Mouse (Mus musculus) E14TG2a.4 (cell line): Measurements from ENCODE around the gene H1foo.

Source experiments
- H3K27me3 ChIP-seq: 2 replicates; pipeline ENCODE4 v1.6.1; 2014; ENCODE audit warnings: low read length, control low read depth; ENCODE audit not compliant: insufficient read depth
- H3K36me3 ChIP-seq: 2 replicates; pipeline ENCODE4 v1.6.1; 2014; ENCODE audit warnings: low read length, control low read depth; ENCODE audit not compliant: insufficient read depth
- H3K4me1 ChIP-seq: replicated peaks from 2 replicates; pipeline ENCODE4 v1.6.1; 2014; ENCODE audit warnings: low read depth, low read length, control low read depth
- H3K4me3 ChIP-seq: replicated peaks from 2 replicates; pipeline ENCODE4 v1.5.1; 2014; ENCODE audit warnings: mild to moderate bottlenecking, low read length
- H3K9me3 ChIP-seq: 2 replicates; pipeline ENCODE4 v1.6.1; 2014; ENCODE audit warnings: low read length, control low read depth
- CTCF ChIP-seq: conservative IDR thresholded peaks from 2 replicates; pipeline ENCODE4 v1.5.1; 2014; ENCODE audit warnings: low read length
- NANOG ChIP-seq: IDR thresholded peaks from 2 replicates; pipeline ENCODE4 v1.6.1; 2014; ENCODE audit warnings: borderline replicate concordance, low read length, mixed read lengths
- POU5F1 ChIP-seq: IDR thresholded peaks from 2 replicates; pipeline ENCODE4 v1.6.1; 2014; ENCODE audit warnings: low read length, borderline replicate concordance

Gene H1foo

DNA sequence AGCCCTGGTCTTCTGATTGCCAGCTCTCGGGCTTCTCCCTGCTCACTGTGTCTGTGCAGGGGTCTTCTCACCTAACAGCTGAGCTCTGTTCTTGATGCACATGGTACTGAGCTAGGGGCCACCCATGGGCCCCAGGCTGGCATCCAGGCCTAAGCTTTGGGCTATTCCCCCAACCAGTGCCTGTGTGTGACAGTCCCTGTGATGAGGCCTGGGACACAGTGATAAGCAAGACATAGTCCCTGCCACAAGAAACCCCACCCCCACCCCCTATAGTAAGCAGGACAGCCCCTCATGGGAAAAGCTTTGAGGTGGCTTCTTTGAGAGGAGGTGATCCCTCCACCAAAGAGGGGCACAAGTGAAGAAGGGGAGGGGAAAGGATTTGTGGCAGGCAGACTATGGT lies 26.1 kb upstream of the H1foo start:
- Histone ChIP-seq H3K27me3 (no peaks in the 10 kb centered on the region), H3K9me3 (no peaks in the 10 kb centered on the region), H3K36me3 (no peaks in the 10 kb centered on the region), H3K4me3 (no peak overlapping the region), H3K4me1 (peaks cover 22% of the 10 kb centered on the region)
- no peak for TF ChIP-seq NANOG
- TF ChIP-seq POU5F1: no peak
- no peak for TF ChIP-seq CTCF

DNA sequence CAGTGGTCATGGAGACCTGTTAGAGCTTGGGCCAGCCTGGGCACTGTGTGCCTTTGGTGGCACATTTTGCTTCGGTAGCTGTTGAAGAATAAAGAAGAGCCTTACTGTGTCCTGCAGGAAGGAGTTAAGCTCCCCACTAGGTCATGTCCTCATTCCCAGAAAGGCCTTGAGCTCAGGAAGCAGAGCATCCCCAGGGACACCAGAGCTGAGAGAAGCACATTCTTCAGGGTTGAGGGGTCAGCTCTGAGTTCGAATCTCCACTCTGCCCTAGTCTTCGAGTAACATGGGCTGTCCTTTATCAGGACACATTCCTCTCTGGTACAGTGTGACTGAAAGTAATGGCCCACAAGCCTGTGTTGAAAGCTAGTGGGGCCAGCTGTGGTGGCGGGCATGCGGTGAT lies 24.9 kb upstream of the H1foo start:
- H3K36me3 ChIP-seq: no peaks in the 10 kb centered on the region
- H3K27me3 ChIP-seq: no peaks in the 10 kb centered on the region
- no peaks in the 10 kb centered on the region for H3K9me3 ChIP-seq
- H3K4me3 ChIP-seq: no peak overlapping the region
- H3K4me1 ChIP-seq: peaks cover 13% of the 10 kb centered on the region
- TF ChIP-seq CTCF (no peak), NANOG (no peak), POU5F1 (no peak)

DNA sequence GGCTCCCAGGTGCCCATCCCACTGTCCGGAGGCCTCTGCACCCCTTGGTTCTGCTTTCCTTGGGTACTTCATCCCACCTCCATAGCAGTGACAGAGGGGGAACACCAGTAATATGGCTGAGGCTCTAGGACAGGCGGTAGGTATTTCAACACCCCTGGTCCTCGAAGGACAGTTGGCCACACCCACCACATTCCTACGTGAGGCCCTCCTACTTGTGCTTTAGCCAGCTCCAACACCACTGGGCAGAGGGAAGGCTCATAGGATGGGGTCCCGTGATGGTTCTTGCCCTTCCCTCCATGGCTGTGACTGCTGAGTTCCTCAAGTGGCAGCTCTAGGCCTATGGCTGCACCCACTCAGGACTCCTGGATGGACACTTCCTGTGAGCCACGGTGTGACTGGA lies 19.9 kb upstream of the H1foo start:
- no peak for TF ChIP-seq NANOG
- no peak for TF ChIP-seq CTCF
- TF ChIP-seq POU5F1: no peak
- no peak overlapping the region for H3K4me3 ChIP-seq
- peaks cover 2% of the 10 kb centered on the region; the same call in 1 of the 2 replicates for H3K27me3 ChIP-seq
- peaks cover 5% of the 10 kb centered on the region; the same call in 1 of the 2 replicates for H3K4me1 ChIP-seq
- H3K9me3 ChIP-seq: no peaks in the 10 kb centered on the region
- H3K36me3 ChIP-seq: no peaks in the 10 kb centered on the region

DNA sequence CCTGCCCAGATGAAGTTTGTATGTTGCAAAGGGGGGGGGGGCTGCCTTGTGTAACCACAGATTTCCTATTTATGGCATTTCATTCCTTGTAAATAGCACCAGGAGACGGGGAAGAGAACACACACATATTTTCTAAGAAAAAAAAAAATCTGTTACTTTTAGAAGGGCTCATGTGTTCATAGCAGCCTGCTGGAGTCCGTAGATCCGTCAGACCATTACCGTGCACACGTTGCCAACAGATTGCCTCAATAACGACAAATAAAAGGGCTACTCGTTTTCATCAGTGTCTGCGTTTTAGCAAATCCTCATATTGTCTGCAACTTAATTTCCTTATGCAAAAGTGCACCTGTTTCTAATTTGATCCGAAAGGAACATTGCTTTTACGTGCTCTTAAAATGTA lies 18.3 kb upstream of the H1foo start:
- no peak overlapping the region for H3K4me3 ChIP-seq
- peaks cover 12% of the 10 kb centered on the region; the same call in 1 of the 2 replicates for H3K27me3 ChIP-seq
- peaks cover 7% of the 10 kb centered on the region; the same call in 1 of the 2 replicates for H3K4me1 ChIP-seq
- H3K36me3 ChIP-seq: no peaks in the 10 kb centered on the region
- no peaks in the 10 kb centered on the region for H3K9me3 ChIP-seq
- TF ChIP-seq NANOG: no peak
- TF ChIP-seq CTCF: no peak
- TF ChIP-seq POU5F1: no peak

DNA sequence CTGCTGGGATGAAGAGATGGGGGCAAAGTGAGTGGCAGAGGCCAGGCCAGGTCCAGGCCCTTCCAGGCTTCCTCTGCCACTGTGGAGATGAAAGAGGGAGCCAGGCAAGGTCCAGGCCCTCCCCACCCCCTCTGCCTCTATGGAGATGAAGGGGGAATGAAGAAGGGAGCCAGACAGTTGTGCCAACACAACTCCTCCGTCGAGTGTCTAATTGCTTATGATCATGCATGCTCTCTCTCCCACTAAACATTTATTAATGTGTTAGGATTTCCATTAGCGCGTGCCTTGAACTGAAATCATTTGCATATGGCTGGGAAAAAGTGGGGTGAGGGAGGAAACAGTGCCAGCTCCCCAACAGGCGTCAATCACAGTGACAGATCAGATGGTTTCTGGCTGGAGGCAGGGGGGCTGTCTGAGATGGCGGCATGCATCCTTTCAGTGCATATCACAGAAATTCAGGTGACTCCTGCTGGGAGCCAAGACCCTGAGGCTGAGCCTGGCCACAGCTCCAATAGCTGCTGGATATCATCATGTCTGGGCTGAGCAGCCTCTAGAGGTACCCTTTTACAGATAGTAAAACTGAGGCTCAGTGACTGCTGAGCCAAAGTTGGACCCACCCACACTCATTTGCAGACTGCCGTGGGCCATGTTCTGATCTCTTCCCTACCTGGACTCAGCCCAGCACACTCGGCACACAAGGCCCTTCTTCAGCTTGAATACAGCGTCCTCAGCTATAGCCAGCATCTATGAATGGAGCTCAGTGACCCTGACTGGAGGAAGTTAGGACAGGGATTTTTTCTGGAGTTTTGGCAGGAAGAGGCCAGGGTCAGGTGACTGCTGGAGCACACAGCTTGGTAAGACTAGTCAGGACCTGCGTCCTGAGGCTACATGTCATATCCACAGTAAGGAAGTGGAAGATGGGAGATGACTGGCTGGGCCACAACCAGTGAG lies 17.2 kb upstream of the H1foo start:
- Histone ChIP-seq H3K4me3 (no peak overlapping the region), H3K27me3 (peaks cover 21% of the 10 kb centered on the region), H3K4me1 (peaks cover 10% of the 10 kb centered on the region; the same call in 1 of the 2 replicates), H3K9me3 (no peaks in the 10 kb centered on the region), H3K36me3 (no peaks in the 10 kb centered on the region)
- TF ChIP-seq POU5F1: no peak
- TF ChIP-seq CTCF: no peak
- TF ChIP-seq NANOG: no peak

DNA sequence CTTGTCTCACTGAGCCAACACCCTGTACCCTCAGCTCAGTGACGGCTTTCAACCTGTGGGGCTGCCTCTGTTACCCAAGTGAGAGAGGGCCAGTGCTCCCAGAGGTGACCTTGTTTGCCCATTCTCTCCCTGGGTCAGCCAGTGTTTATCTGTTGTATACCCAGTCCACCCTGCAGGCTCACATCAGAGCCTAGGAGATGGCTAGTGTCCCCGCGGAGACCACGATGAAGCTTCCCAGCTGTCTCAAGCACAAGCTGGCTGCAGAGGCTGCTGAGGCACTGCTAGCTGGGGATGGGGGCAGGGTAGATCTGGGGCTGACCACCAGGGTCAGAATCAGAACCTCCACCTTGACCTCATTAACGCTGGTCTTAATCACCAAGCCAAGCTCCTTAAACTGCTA lies 14.7 kb upstream of the H1foo start:
- Histone ChIP-seq H3K9me3 (no peaks in the 10 kb centered on the region), H3K27me3 (peaks cover 31% of the 10 kb centered on the region), H3K4me3 (no peak overlapping the region), H3K4me1 (0 out of 2 replicates have a peak, but pooled peaks cover 5% of the 10 kb centered on the region), H3K36me3 (no peaks in the 10 kb centered on the region)
- no peak for TF ChIP-seq POU5F1
- no peak for TF ChIP-seq NANOG
- TF ChIP-seq CTCF: no peak

DNA sequence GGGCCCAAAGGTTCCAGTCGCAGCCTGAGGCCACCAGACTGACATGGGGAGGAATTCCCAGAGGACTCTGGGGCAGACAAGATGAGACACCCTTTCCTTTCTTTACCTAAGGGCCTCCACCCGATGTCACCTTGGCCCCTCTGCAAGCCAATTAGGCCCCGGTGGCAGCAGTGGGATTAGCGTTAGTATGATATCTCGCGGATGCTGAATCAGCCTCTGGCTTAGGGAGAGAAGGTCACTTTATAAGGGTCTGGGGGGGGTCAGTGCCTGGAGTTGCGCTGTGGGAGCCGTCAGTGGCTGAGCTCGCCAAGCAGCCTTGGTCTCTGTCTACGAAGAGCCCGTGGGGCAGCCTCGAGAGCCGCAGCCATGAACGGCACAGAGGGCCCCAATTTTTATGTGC lies 13.1 kb upstream of the H1foo start, which contains the start of gene Rho:
Gene Rho (plus strand): TSS at position 110 of the 400 bp plus-strand sequence.
- H3K27me3 ChIP-seq: peaks cover 29% of the 10 kb centered on the region
- peak within 1 kb of the TSS; percentile 41 for H3K4me3 ChIP-seq
- H3K36me3 ChIP-seq: no peaks in the 10 kb centered on the region
- no peak for TF ChIP-seq CTCF
- TF ChIP-seq NANOG: no peak
- TF ChIP-seq POU5F1: no peak
- no peaks in the 10 kb centered on the region for H3K9me3 ChIP-seq
- 0 out of 2 replicates have a peak, but pooled peaks cover 5% of the 10 kb centered on the region for H3K4me1 ChIP-seq

DNA sequence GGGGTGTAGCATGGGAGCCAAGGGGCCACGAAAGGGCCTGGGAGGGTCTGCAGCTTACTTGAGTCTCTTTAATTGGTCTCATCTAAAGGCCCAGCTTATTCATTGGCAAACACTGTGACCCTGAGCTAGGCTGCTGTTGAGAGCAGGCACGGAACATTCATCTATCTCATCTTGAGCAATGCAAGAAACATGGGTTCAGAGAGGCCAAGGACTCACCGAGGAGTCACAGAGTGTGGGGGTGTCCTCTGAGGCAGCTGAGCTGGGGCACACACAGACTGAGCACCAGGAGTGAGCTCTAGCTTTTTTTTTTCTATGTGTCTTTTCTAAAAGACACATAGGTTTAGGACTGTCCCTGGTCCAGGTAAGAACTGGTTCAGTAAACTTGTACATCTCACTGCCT lies 12.3 kb upstream of the H1foo start:
- H3K4me1 ChIP-seq: 0 out of 2 replicates have a peak, but pooled peaks cover 5% of the 10 kb centered on the region
- 0 out of 2 replicates have a peak overlapping the region, but pooled peaks have one; percentile 41 for H3K4me3 ChIP-seq
- H3K27me3 ChIP-seq: peaks cover 29% of the 10 kb centered on the region
- TF ChIP-seq NANOG (no peak), CTCF (no peak), POU5F1 (no peak)
- H3K36me3 ChIP-seq: no peaks in the 10 kb centered on the region
- no peaks in the 10 kb centered on the region for H3K9me3 ChIP-seq
